ENCODE assay signal across 42 mouse cellular contexts in the genomic region with DNA sequence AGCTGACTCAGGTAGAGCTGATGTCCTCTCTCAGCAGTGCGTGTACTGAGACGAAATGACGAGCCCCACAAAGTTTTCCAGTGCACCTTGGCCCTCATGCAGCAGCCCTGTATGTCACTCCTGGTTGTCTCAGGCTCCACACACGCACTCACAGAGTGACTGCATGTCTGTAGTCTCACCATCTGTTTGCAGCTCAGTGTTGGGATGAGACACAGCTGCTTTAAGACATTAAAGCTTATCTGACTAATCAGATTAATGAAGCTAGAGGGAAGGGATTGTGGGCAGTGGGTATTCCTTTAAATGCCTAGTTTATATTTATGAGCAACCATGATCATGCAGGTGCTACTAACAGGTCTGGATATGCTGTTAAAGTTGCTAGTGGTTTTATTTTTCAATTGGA. TPM values are rescaled to one million over a fixed set of nuclear protein-coding genes. Genes with fewer than 3 reads are reported as not detected.
DNase-seq lines count a peak whose midpoint lies in the region; ATAC-seq and TF ChIP-seq lines count a peak whose summit lies in the region.
"Had no signal": no experiment of that assay in that cellular context is flagged by ENCODE, and none has a peak within 500 bp of the region (broad histone marks: within the 10 kb centered on the region; RNA-seq: fewer than 3 reads in every experiment).

No protein-coding gene starts in this region.

- no peak for ATAC-seq in liver, embryonic 13.5 days (ENCODE audit: low read depth)
- ATAC-seq in liver, embryonic 11.5 days (replicated peaks; ENCODE audit: low FRiP score), result no peak
- 0 out of 2 replicates have a peak, but pooled peaks have one; percentile 18 for ATAC-seq in G1E (ENCODE audit: extremely low read depth, insufficient number of reproducible peaks, low FRiP score, poor library complexity, severe bottlenecking)
- no peak for ATAC-seq in heart, embryonic 11.5 days (replicated peaks; ENCODE audit: insufficient number of reproducible peaks, low FRiP score, low TSS enrichment)
- ATAC-seq: intestine, postnatal 0 days; midbrain, embryonic 15.5 days; Patski had no signal

- H3K4me2 ChIP-seq in liver, embryonic 13.5 days, result no peak overlapping the region
- no peak overlapping the region for H3K4me2 ChIP-seq in liver, embryonic 11.5 days
- H3K4me2 ChIP-seq in heart, embryonic 11.5 days, result no peak overlapping the region
- H3K4me2 ChIP-seq: embryonic facial prominence, embryonic 12.5 days; hindbrain, embryonic 13.5 days; midbrain, embryonic 15.5 days; neural tube, embryonic 15.5 days had no signal

- peaks cover 19% of the 10 kb centered on the region for H3K4me1 ChIP-seq in liver, embryonic 13.5 days (replicated peaks)
- 0 out of 2 replicates have a peak, but pooled peaks cover 2% of the 10 kb centered on the region for H3K4me1 ChIP-seq in liver, embryonic 11.5 days (replicated peaks; ENCODE audit: control insufficient read depth, insufficient read depth, low read length)
- peaks cover 33% of the 10 kb centered on the region for H3K4me1 ChIP-seq in G1E (ENCODE audit: insufficient read depth, low read depth, low read length)
- no peaks in the 10 kb centered on the region for H3K4me1 ChIP-seq in heart, embryonic 11.5 days (ENCODE audit: control insufficient read depth, insufficient read depth, low read length)
- H3K4me1 ChIP-seq: embryonic facial prominence, embryonic 12.5 days; hindbrain, embryonic 13.5 days; midbrain, embryonic 15.5 days; neural tube, embryonic 15.5 days had no signal

- H3K9me3 ChIP-seq in liver, embryonic 13.5 days (replicated peaks), result no peaks in the 10 kb centered on the region
- H3K9me3 ChIP-seq in liver, embryonic 11.5 days (ENCODE audit: control insufficient read depth, low read length), result no peaks in the 10 kb centered on the region
- no peaks in the 10 kb centered on the region for H3K9me3 ChIP-seq in G1E (replicated peaks)
- H3K9me3 ChIP-seq in heart, embryonic 11.5 days (replicated peaks; ENCODE audit: control insufficient read depth, low read length), result no peaks in the 10 kb centered on the region
- H3K9me3 ChIP-seq: embryonic facial prominence, embryonic 12.5 days; hindbrain, embryonic 13.5 days; midbrain, embryonic 15.5 days; neural tube, embryonic 15.5 days had no signal

- H3K27ac ChIP-seq in liver, embryonic 13.5 days, result 0 out of 2 replicates have a peak overlapping the region, but pooled peaks have one; percentile 11
- H3K27ac ChIP-seq in liver, embryonic 11.5 days (ENCODE audit: low read depth, low read length), result no peak overlapping the region
- no peak overlapping the region for H3K27ac ChIP-seq in heart, embryonic 11.5 days (ENCODE audit: low read depth, low read length)
- H3K27ac ChIP-seq: embryonic facial prominence, embryonic 12.5 days; hindbrain, embryonic 13.5 days; midbrain, embryonic 15.5 days; neural tube, embryonic 15.5 days had no signal

- H3K36me3 ChIP-seq in liver, embryonic 13.5 days, result peaks cover 40% of the 10 kb centered on the region
- peaks cover 6% of the 10 kb centered on the region; the same call in 1 of the 2 replicates for H3K36me3 ChIP-seq in liver, embryonic 11.5 days (ENCODE audit: control insufficient read depth, insufficient read depth, low read length)
- peaks cover 72% of the 10 kb centered on the region for H3K36me3 ChIP-seq in G1E (replicated peaks)
- peaks cover 7% of the 10 kb centered on the region for H3K36me3 ChIP-seq in heart, embryonic 11.5 days (ENCODE audit: control insufficient read depth, insufficient read depth, low read length)

- no peak overlapping the region for H3K4me3 ChIP-seq in liver, embryonic 13.5 days (replicated peaks)
- H3K4me3 ChIP-seq in liver, embryonic 11.5 days (ENCODE audit: low read depth, low read length), result no peak overlapping the region
- H3K4me3 ChIP-seq in G1E (ENCODE audit: low read depth, low read length), result no peak overlapping the region
- no peak overlapping the region for H3K4me3 ChIP-seq in heart, embryonic 11.5 days (ENCODE audit: low read depth, low read length)
- H3K4me3 ChIP-seq: embryonic facial prominence, embryonic 12.5 days; hindbrain, embryonic 13.5 days; midbrain, embryonic 15.5 days; neural tube, embryonic 15.5 days had no signal

- TF ChIP-seq CTCF in G1E (IDR thresholded peaks at IDR 0.05; ENCODE audit: low read depth, low read length), result no peak

- WGBS in liver, embryonic 13.5 days (ENCODE audit: insufficient replicate concordance), result 85% methylated on average over 4 of the region's 4 CpGs
- 92% methylated on average over 4 of the region's 4 CpGs for WGBS in liver, embryonic 11.5 days
- 88% methylated on average over 4 of the region's 4 CpGs for WGBS in heart, embryonic 11.5 days (ENCODE audit: insufficient replicate concordance)

- no peak overlapping the region for H3K9ac ChIP-seq in liver, embryonic 13.5 days
- H3K9ac ChIP-seq in liver, embryonic 11.5 days (ENCODE audit: low read depth, low read length), result no peak overlapping the region
- no peak overlapping the region for H3K9ac ChIP-seq in heart, embryonic 11.5 days (ENCODE audit: low read depth, low read length)
- H3K9ac ChIP-seq: embryonic facial prominence, embryonic 12.5 days; hindbrain, embryonic 13.5 days; midbrain, embryonic 15.5 days; neural tube, embryonic 15.5 days had no signal

- DNase-seq in liver, embryonic 13.5 days, result no peak
- DNase-seq in liver, embryonic 11.5 days (ENCODE audit: low spot score), result no peak
- DNase-seq in G1E (ENCODE audit: low spot score) (no peak), MN1 (ENCODE audit: low spot score) (peak; percentile 58)
- peak; percentile 82 for DNase-seq in retina, postnatal 1 day
- DNase-seq: adrenal gland, postnatal 10 days; B cell, adult 2 months; cerebellum, adult 11 months; cerebellum, adult 9-10 months; embryo, embryonic 11 days; gastrocnemius, postnatal 10 days; kidney, adult 9 months; kidney, postnatal 10 days; liver; lung, postnatal 36 days; right cerebral cortex, postnatal 14 days; thymus, postnatal 4 days had no signal

- no peaks in the 10 kb centered on the region for H3K27me3 ChIP-seq in liver, embryonic 13.5 days
- no peaks in the 10 kb centered on the region for H3K27me3 ChIP-seq in liver, embryonic 11.5 days (replicated peaks; ENCODE audit: control insufficient read depth, insufficient read depth, low read length)
- no peaks in the 10 kb centered on the region for H3K27me3 ChIP-seq in G1E (ENCODE audit: insufficient read depth, low read length)
- H3K27me3 ChIP-seq in heart, embryonic 11.5 days (ENCODE audit: control insufficient read depth, insufficient read depth, low read length), result no peaks in the 10 kb centered on the region
- H3K27me3 ChIP-seq: CH12.LX; embryonic facial prominence, embryonic 12.5 days; hindbrain, embryonic 13.5 days; midbrain, embryonic 15.5 days; neural tube, embryonic 15.5 days; Patski had no signal

RNA-seq across cellular contexts. Expression of a gene that starts 21.7 kb away (rescaled TPM):
- polyA plus RNA-seq in liver, embryonic 13.5 days (2015; fragmentation: Nextera tagmentation; extraction: Ambion mirVana), result 198 and 211 TPM in 2 replicates
- polyA plus RNA-seq in liver, embryonic 11.5 days (2014; fragmentation: Nextera tagmentation; extraction: Ambion mirVana), result 273 and 281 TPM in 2 replicates
- total RNA-seq in G1E (2014; fragmentation: Nextera tagmentation) (552 and 575 TPM in 2 replicates), G1E (2017) (387 and 411 TPM in 2 replicates)
- 366 and 539 TPM in 2 replicates for polyA plus RNA-seq in G1E (2012)
- polyA plus RNA-seq in heart, embryonic 11.5 days (2014; fragmentation: Nextera tagmentation; extraction: Ambion mirVana), result 220 and 228 TPM in 2 replicates

RNA-seq across cellular contexts. Expression of a gene that starts 21.9 kb away (rescaled TPM):
- polyA plus RNA-seq in liver, embryonic 13.5 days (2015; fragmentation: Nextera tagmentation; extraction: Ambion mirVana), result 0.25 TPM in 1 of 2 replicates, not detected in the other
- 0.12 TPM in 1 of 2 replicates, not detected in the other for polyA plus RNA-seq in liver, embryonic 11.5 days (2014; fragmentation: Nextera tagmentation; extraction: Ambion mirVana)
- total RNA-seq in G1E (2014; fragmentation: Nextera tagmentation) (not detected in 2 replicates), G1E (2017) (not detected in 2 replicates)
- not detected in 2 replicates for polyA plus RNA-seq in G1E (2012)
- 0.29 TPM in 1 of 2 replicates, not detected in the other for polyA plus RNA-seq in heart, embryonic 11.5 days (2014; fragmentation: Nextera tagmentation; extraction: Ambion mirVana)
- total RNA-seq: adrenal gland, postnatal 10 days; CH12.LX; ES-E14; gastrocnemius, postnatal 10 days; heart, adult 8-10 months; heart, postnatal 25 days; layer of hippocampus, postnatal 10 days; left cerebral cortex, adult 18-20 months; left cerebral cortex, postnatal 14 days; megakaryocyte-erythroid progenitor cell, adult 5-6 weeks had no signal
- polyA plus RNA-seq: embryonic facial prominence, embryonic 12.5 days; gonadal fat pad, adult 2 months; heart, embryonic 14.5 days; hindbrain, embryonic 13.5 days; limb, embryonic 11.5 days; lung, embryonic 16.5 days; neural tube, embryonic 15.5 days; testis, adult 2 months had no signal

RNA-seq across cellular contexts. Expression of a gene that starts 24.6 kb away (rescaled TPM):
- not detected in 2 replicates for polyA plus RNA-seq in liver, embryonic 13.5 days (2015; fragmentation: Nextera tagmentation; extraction: Ambion mirVana)
- polyA plus RNA-seq in liver, embryonic 11.5 days (2014; fragmentation: Nextera tagmentation; extraction: Ambion mirVana), result not detected in 2 replicates
- total RNA-seq in G1E (2014; fragmentation: Nextera tagmentation) (not detected in 2 replicates), G1E (2017) (not detected in 2 replicates)
- not detected in 2 replicates for polyA plus RNA-seq in G1E (2012)
- polyA plus RNA-seq in heart, embryonic 11.5 days (2014; fragmentation: Nextera tagmentation; extraction: Ambion mirVana), result not detected in 2 replicates
- total RNA-seq: adrenal gland, postnatal 10 days; CH12.LX; ES-E14; gastrocnemius, postnatal 10 days; heart, adult 8-10 months; heart, postnatal 25 days; layer of hippocampus, postnatal 10 days; left cerebral cortex, adult 18-20 months; left cerebral cortex, postnatal 14 days; megakaryocyte-erythroid progenitor cell, adult 5-6 weeks had no signal
- polyA plus RNA-seq: embryonic facial prominence, embryonic 12.5 days; gonadal fat pad, adult 2 months; heart, embryonic 14.5 days; hindbrain, embryonic 13.5 days; intestine, postnatal 0 days; large intestine, adult 2 months; limb, embryonic 11.5 days; liver, embryonic 16.5 days; lung, embryonic 16.5 days; midbrain, embryonic 15.5 days; neural tube, embryonic 15.5 days; Patski; small intestine, adult 2 months; stomach, embryonic 14.5 days; testis, adult 2 months; thymus, postnatal 0 days had no signal

Comparison
In these comparisons a context has a peak if more than half of its experiments do, and no peak if none do; other contexts are left out.
1. DNase-seq: peak in MN1 (single experiment) and retina, postnatal 1 day (single experiment); none in liver, embryonic 13.5 days (single experiment), liver, embryonic 11.5 days (single experiment) and G1E (single experiment).